Mouse (Mus musculus) lung, postnatal 0 days (tissue): ENCODE data around the gene Gpank1.

Experiments used
- CTCF ChIP-seq: IDR thresholded peaks from 2 replicates; pipeline ENCODE4 v1.5.1; 2016; ENCODE audit warnings: antibody characterized with exemption, mild to moderate bottlenecking
- EP300 ChIP-seq: IDR thresholded peaks from 2 replicates; pipeline ENCODE4 v1.6.1; 2016; ENCODE audit warnings: antibody characterized with exemption, mild to moderate bottlenecking, control low read depth

DNA sequence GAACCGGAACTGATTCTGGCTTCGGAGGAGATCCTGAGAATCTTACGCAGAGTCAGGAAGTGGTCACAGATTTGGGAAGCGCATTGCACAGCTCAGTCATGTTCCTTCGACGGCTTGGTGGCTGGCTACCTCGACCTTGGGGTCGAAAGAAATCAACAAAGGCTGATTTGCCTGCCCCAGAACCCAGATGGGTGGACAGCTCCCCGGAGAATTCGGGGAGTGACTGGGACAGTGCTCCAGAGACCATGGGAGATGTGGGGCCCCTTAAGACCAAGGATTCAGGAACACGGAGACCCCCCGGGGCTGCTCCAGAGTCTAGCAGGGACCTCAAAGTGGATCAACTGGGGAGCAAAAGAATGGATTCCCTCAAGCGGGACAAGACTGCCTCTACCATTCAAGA is 5.8 kb downstream of the Gpank1 start:
- TF ChIP-seq CTCF (no peak), EP300 (no peak)
